Mouse (Mus musculus) erythroblast, embryonic 14.5 days (primary cell): Measurements from ENCODE around the gene Rhoa. TPM values are rescaled to one million over a fixed set of nuclear protein-coding genes. Genes with fewer than 3 reads are reported as not detected.
"Not testable (repeated sequence)": the region's sequence is repeated elsewhere in the genome, so short reads cannot be mapped to it uniquely, and the experiment has no call there.

Experiments used
- H3K27me3 ChIP-seq: 2 replicates; pipeline ENCODE4 v1.6.1; 2012; ENCODE audit warnings: inconsistent platforms; ENCODE audit not compliant: control insufficient read depth
- H3K36me3 ChIP-seq: 2 replicates; pipeline ENCODE4 v1.6.1; 2012; ENCODE audit warnings: mild to moderate bottlenecking, inconsistent platforms; ENCODE audit not compliant: control insufficient read depth
- H3K4me1 ChIP-seq: 2 replicates; pipeline ENCODE4 v1.6.1; 2012; ENCODE audit warnings: inconsistent platforms; ENCODE audit not compliant: control insufficient read depth
- H3K4me3 ChIP-seq: replicated peaks from 2 replicates; pipeline ENCODE3; 2012; ENCODE audit warnings: moderate library complexity, mild to moderate bottlenecking, inconsistent platforms
- H3K9me3 ChIP-seq: 2 replicates; pipeline ENCODE4 v1.6.1; 2012; ENCODE audit warnings: low read length, inconsistent platforms, mixed read lengths; ENCODE audit not compliant: control insufficient read depth
- GATA1 ChIP-seq: IDR thresholded peaks from 2 replicates; pipeline ENCODE4 v1.6.1; 2012; ENCODE audit warnings: low read length, inconsistent platforms, mixed read lengths
- TAL1 ChIP-seq: IDR thresholded peaks from 3 replicates; pipeline ENCODE4 v1.6.1; 2012; ENCODE audit warnings: low read length, inconsistent platforms, mixed read lengths
- polyA plus RNA-seq: library from polyadenylated mRNA; stranded (reverse); fragments of >175 nt; gene quantifications from 2 replicates; pipeline ENCODE4 v1.2.3, GENCODE M21; 2012

The Rhoa gene
- polyA plus RNA-seq, 1 experiment = 12.9 TPM

- peaks cover 26% of the 10 kb centered on the region for H3K4me1 ChIP-seq
- no peaks in the 10 kb centered on the region for H3K9me3 ChIP-seq
- H3K36me3 ChIP-seq = no peaks in the 10 kb centered on the region
- peaks cover 14% of the 10 kb centered on the region for H3K27me3 ChIP-seq
- H3K4me3 ChIP-seq = no peak overlapping the region
- TF ChIP-seq TAL1 (no peak), GATA1 (no peak)
Measured at GRCm38 (mm10) chr9:108267691-108268090, 38.2 kb upstream of the Rhoa start.

GRCm38 (mm10) chr9:108268701-108269100 lies 37.2 kb upstream of the Rhoa start:
- Histone ChIP-seq H3K4me1 (peaks cover 15% of the 10 kb centered on the region), H3K27me3 (peaks cover 20% of the 10 kb centered on the region)
- H3K4me3 ChIP-seq, H3K36me3 ChIP-seq, H3K9me3 ChIP-seq: not testable (repeated sequence)

GRCm38 (mm10) chr9:108271941-108272340 lies 34.0 kb upstream of the Rhoa start:
- Histone ChIP-seq H3K27me3 (peaks cover 32% of the 10 kb centered on the region), H3K4me3 (no peak overlapping the region), H3K9me3 (no peaks in the 10 kb centered on the region), H3K4me1 (peaks cover 3% of the 10 kb centered on the region), H3K36me3 (no peaks in the 10 kb centered on the region)
- no peak for TF ChIP-seq TAL1
- no peak for TF ChIP-seq GATA1

DNA sequence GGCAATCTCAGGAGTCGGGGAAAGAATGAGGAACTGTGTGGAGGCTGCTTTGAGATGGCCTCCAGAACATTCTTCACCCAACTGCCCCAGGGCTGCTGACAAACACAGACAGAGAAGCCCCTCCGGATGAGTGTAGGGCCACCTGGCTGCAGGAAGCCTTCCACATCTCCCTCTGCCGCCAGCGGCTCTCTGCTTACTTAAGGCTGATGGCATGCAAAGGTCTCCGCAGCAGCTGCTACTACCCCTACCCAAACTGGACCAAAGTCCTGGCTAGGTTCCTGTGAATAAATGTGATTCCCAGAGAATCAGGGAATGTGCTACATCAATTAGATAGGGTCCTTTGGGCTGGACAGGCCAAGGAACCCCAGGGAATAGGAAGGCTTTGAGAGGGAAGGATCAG lies 33.2 kb upstream of the Rhoa start:
- Histone ChIP-seq H3K27me3 (peaks cover 30% of the 10 kb centered on the region), H3K9me3 (no peaks in the 10 kb centered on the region), H3K4me3 (no peak overlapping the region), H3K36me3 (no peaks in the 10 kb centered on the region), H3K4me1 (peaks cover 3% of the 10 kb centered on the region)
- no peak for TF ChIP-seq GATA1
- no peak for TF ChIP-seq TAL1

- Histone ChIP-seq H3K4me1 (peaks cover 3% of the 10 kb centered on the region), H3K4me3 (no peak overlapping the region), H3K9me3 (no peaks in the 10 kb centered on the region), H3K27me3 (peaks cover 30% of the 10 kb centered on the region), H3K36me3 (no peaks in the 10 kb centered on the region)
- no peak for TF ChIP-seq TAL1
- TF ChIP-seq GATA1 = no peak
Measured at GRCm38 (mm10) chr9:108273485-108273884, 32.4 kb upstream of the Rhoa start.

- Histone ChIP-seq H3K9me3 (no peaks in the 10 kb centered on the region), H3K27me3 (peaks cover 30% of the 10 kb centered on the region), H3K36me3 (no peaks in the 10 kb centered on the region), H3K4me1 (no peaks in the 10 kb centered on the region), H3K4me3 (no peak overlapping the region)
- TF ChIP-seq GATA1 = no peak
- TF ChIP-seq TAL1 = no peak
Measured at GRCm38 (mm10) chr9:108274476-108275330, 31.2 kb upstream of the Rhoa start.

- H3K9me3 ChIP-seq = no peaks in the 10 kb centered on the region
- TF ChIP-seq TAL1 = no peak
- no peak for TF ChIP-seq GATA1
- H3K4me3 ChIP-seq = no peak overlapping the region
- no peaks in the 10 kb centered on the region for H3K4me1 ChIP-seq
- no peaks in the 10 kb centered on the region for H3K36me3 ChIP-seq
- peaks cover 29% of the 10 kb centered on the region for H3K27me3 ChIP-seq
Measured at GRCm38 (mm10) chr9:108275331-108275659, 30.6 kb upstream of the Rhoa start.

- no peaks in the 10 kb centered on the region for H3K4me1 ChIP-seq
- TF ChIP-seq GATA1 (no peak), TAL1 (no peak)
- no peak overlapping the region for H3K4me3 ChIP-seq
- no peaks in the 10 kb centered on the region for H3K36me3 ChIP-seq
- H3K9me3 ChIP-seq = no peaks in the 10 kb centered on the region
- peaks cover 14% of the 10 kb centered on the region for H3K27me3 ChIP-seq
Measured at GRCm38 (mm10) chr9:108278697-108279450, 27.1 kb upstream of the Rhoa start.

GRCm38 (mm10) chr9:108280071-108280828 lies 25.7 kb upstream of the Rhoa start:
- peaks cover 9% of the 10 kb centered on the region for H3K4me1 ChIP-seq
- H3K36me3 ChIP-seq = no peaks in the 10 kb centered on the region
- TF ChIP-seq GATA1 = no peak
- no peak for TF ChIP-seq TAL1
- no peaks in the 10 kb centered on the region for H3K9me3 ChIP-seq
- H3K4me3 ChIP-seq = no peak overlapping the region
- H3K27me3 ChIP-seq = peaks cover 5% of the 10 kb centered on the region
